8 mouse cellular contexts compared by ENCODE assay signal in the genomic region with DNA sequence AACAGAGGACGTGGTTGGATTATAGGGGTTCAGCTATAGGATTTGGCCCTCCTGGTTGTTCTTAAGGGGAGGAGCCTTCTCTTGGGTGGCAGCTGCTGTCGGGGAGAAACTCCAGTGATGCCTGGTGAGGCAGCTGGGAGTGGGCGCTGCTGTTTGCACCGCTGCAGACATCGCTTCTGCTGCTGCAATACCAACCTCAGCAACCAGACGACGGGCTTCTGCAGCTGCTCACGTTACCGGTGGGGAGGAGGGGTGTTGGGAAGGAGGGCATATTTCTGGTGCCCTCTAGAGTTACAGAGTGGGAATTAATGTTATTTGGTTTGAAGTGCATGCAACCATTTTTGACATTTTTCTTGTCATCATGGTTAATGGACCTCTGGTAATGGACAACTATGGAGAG. TPM values are rescaled to one million over a fixed set of nuclear protein-coding genes. Genes with fewer than 3 reads are reported as not detected.
DNase-seq lines count a peak whose midpoint lies in the region; ATAC-seq lines count a peak whose summit lies in the region.

No protein-coding gene starts in this region.

- H3K4me1 ChIP-seq in forebrain, embryonic 10.5 days: peaks cover 20% of the 10 kb centered on the region
- peaks cover 15% of the 10 kb centered on the region for H3K4me1 ChIP-seq in heart, embryonic 16.5 days (ENCODE audit: control insufficient read depth, insufficient read depth, low read length)
- peaks cover 23% of the 10 kb centered on the region for H3K4me1 ChIP-seq in liver, embryonic 15.5 days (replicated peaks)
- H3K4me1 ChIP-seq in neural tube, embryonic 11.5 days (ENCODE audit: control insufficient read depth, insufficient read depth, low read length): peaks cover 6% of the 10 kb centered on the region
- H3K4me1 ChIP-seq in stomach, embryonic 16.5 days (ENCODE audit: control insufficient read depth, insufficient read depth, low read length): peaks cover 12% of the 10 kb centered on the region; the same call in 1 of the 2 replicates

- H3K4me2 ChIP-seq in heart, embryonic 16.5 days (ENCODE audit: low read depth, low read length): peak overlapping the region; percentile 81
- peak overlapping the region; percentile 92 for H3K4me2 ChIP-seq in liver, embryonic 15.5 days
- H3K4me2 ChIP-seq in neural tube, embryonic 11.5 days (ENCODE audit: low read depth): peak overlapping the region; percentile 73
- peak overlapping the region; percentile 81 for H3K4me2 ChIP-seq in stomach, embryonic 16.5 days (ENCODE audit: low read depth, low read length)

- H3K9ac ChIP-seq in heart, embryonic 16.5 days (ENCODE audit: low read length): peak overlapping the region; percentile 97
- H3K9ac ChIP-seq in liver, embryonic 15.5 days: peak overlapping the region; percentile 78
- H3K9ac ChIP-seq in neural tube, embryonic 11.5 days (ENCODE audit: low read length): peak overlapping the region; percentile 87
- H3K9ac ChIP-seq in stomach, embryonic 16.5 days (ENCODE audit: low read length): peak overlapping the region; percentile 95

- H3K27ac ChIP-seq in forebrain, embryonic 10.5 days: peak overlapping the region; percentile 99
- H3K27ac ChIP-seq in heart, embryonic 16.5 days (ENCODE audit: low read length): peak overlapping the region; percentile 99
- peak overlapping the region; percentile 93 for H3K27ac ChIP-seq in liver, embryonic 15.5 days (replicated peaks)
- peak overlapping the region; percentile 94 for H3K27ac ChIP-seq in neural tube, embryonic 11.5 days (ENCODE audit: low read depth, low read length)
- peak overlapping the region; percentile 99 for H3K27ac ChIP-seq in stomach, embryonic 16.5 days (ENCODE audit: low read length)

- peak; percentile 57 for DNase-seq in brain, embryonic 18.5 days (ENCODE audit: low read depth, low spot score)
- peak; percentile 76 for DNase-seq in forebrain, embryonic 10.5 days (ENCODE audit: extremely low spot score, low spot score)
- peak; percentile 77 to 79 for DNase-seq in kidney, postnatal 36 days
- peak; percentile 79 for DNase-seq in neural tube, embryonic 11.5 days (ENCODE audit: low spot score)

- H3K9me3 ChIP-seq in forebrain, embryonic 10.5 days: peaks cover 4% of the 10 kb centered on the region; the same call in 1 of the 2 replicates
- H3K9me3 ChIP-seq in heart, embryonic 16.5 days (replicated peaks; ENCODE audit: control insufficient read depth, low read length): peaks cover 5% of the 10 kb centered on the region; the same call in 1 of the 2 replicates
- H3K9me3 ChIP-seq in liver, embryonic 15.5 days (replicated peaks): no peaks in the 10 kb centered on the region
- no peaks in the 10 kb centered on the region for H3K9me3 ChIP-seq in neural tube, embryonic 11.5 days (ENCODE audit: control insufficient read depth, low read length)
- no peaks in the 10 kb centered on the region for H3K9me3 ChIP-seq in stomach, embryonic 16.5 days (replicated peaks; ENCODE audit: control insufficient read depth, low read length)

- 1% methylated on average over 9 of the region's 9 CpGs for WGBS in forebrain, embryonic 10.5 days
- WGBS in heart, embryonic 16.5 days: under 1% methylated on average over 9 of the region's 9 CpGs
- 0% methylated on average over 9 of the region's 9 CpGs for WGBS in liver, embryonic 15.5 days (ENCODE audit: insufficient replicate concordance)
- WGBS in neural tube, embryonic 11.5 days: 0% methylated on average over 9 of the region's 9 CpGs
- under 1% methylated on average over 9 of the region's 9 CpGs for WGBS in stomach, embryonic 16.5 days

- H3K36me3 ChIP-seq in forebrain, embryonic 10.5 days (replicated peaks): peaks cover 48% of the 10 kb centered on the region
- H3K36me3 ChIP-seq in heart, embryonic 16.5 days (ENCODE audit: control insufficient read depth, insufficient read depth): peaks cover 15% of the 10 kb centered on the region
- H3K36me3 ChIP-seq in liver, embryonic 15.5 days (replicated peaks): peaks cover 10% of the 10 kb centered on the region; the same call in 1 of the 2 replicates
- no peaks in the 10 kb centered on the region for H3K36me3 ChIP-seq in neural tube, embryonic 11.5 days (ENCODE audit: control insufficient read depth, insufficient read depth, low read length)
- H3K36me3 ChIP-seq in stomach, embryonic 16.5 days (ENCODE audit: control insufficient read depth, insufficient read depth, low read length): no peaks in the 10 kb centered on the region

- H3K27me3 ChIP-seq in forebrain, embryonic 10.5 days (ENCODE audit: poor library complexity, severe bottlenecking): no peaks in the 10 kb centered on the region
- H3K27me3 ChIP-seq in heart, embryonic 16.5 days (ENCODE audit: control insufficient read depth, insufficient read depth, low read length): no peaks in the 10 kb centered on the region
- no peaks in the 10 kb centered on the region for H3K27me3 ChIP-seq in liver, embryonic 15.5 days
- no peaks in the 10 kb centered on the region for H3K27me3 ChIP-seq in neural tube, embryonic 11.5 days (ENCODE audit: control insufficient read depth, insufficient read depth, low read length)
- H3K27me3 ChIP-seq in stomach, embryonic 16.5 days (ENCODE audit: control insufficient read depth, insufficient read depth, low read length): no peaks in the 10 kb centered on the region

- peak; percentile 60 for ATAC-seq in CD4-positive, CD25-positive, alpha-beta regulatory T cell, adult 4 months
- ATAC-seq in heart, embryonic 16.5 days (replicated peaks; ENCODE audit: extremely low read depth, insufficient read depth, low FRiP score): no peak
- no peak for ATAC-seq in liver, embryonic 15.5 days (ENCODE audit: insufficient read depth)
- no peak for ATAC-seq in neural tube, embryonic 11.5 days (ENCODE audit: insufficient read depth, low FRiP score, low TSS enrichment)
- no peak for ATAC-seq in stomach, embryonic 16.5 days (ENCODE audit: insufficient read depth, low FRiP score)

- peak overlapping the region; percentile 90 for H3K4me3 ChIP-seq in forebrain, embryonic 10.5 days
- H3K4me3 ChIP-seq in heart, embryonic 16.5 days (ENCODE audit: low read length): peak overlapping the region; percentile 93
- H3K4me3 ChIP-seq in liver, embryonic 15.5 days (replicated peaks): peak overlapping the region; percentile 84
- H3K4me3 ChIP-seq in neural tube, embryonic 11.5 days (ENCODE audit: low read depth, low read length): peak overlapping the region; percentile 58
- peak overlapping the region; percentile 85 for H3K4me3 ChIP-seq in stomach, embryonic 16.5 days (replicated peaks; ENCODE audit: low read length)

RNA-seq across cellular contexts. Expression of a gene that starts 1.4 kb away (rescaled TPM):
- 10 to 100 TPM; 63.5 to 69.4 TPM for polyA plus RNA-seq in CD4-positive, CD25-positive, alpha-beta regulatory T cell, adult 4 months (2017; shearing (Covaris generic))
- 64.4 and 70.6 TPM in 2 replicates for polyA plus RNA-seq in forebrain, embryonic 10.5 days (2016; fragmentation: Nextera tagmentation; extraction: Ambion mirVana)
- polyA plus RNA-seq in heart, embryonic 16.5 days (2015; fragmentation: Nextera tagmentation; extraction: Ambion mirVana): 28.5 and 31.0 TPM in 2 replicates
- polyA plus RNA-seq in liver, embryonic 15.5 days (2015; fragmentation: Nextera tagmentation; extraction: Ambion mirVana): 4.6 and 7.9 TPM in 2 replicates
- 56.7 and 67.9 TPM in 2 replicates for polyA plus RNA-seq in neural tube, embryonic 11.5 days (2014; fragmentation: Nextera tagmentation; extraction: Ambion mirVana)
- polyA plus RNA-seq in stomach, embryonic 16.5 days (2015; fragmentation: Nextera tagmentation; extraction: Ambion mirVana): 40.1 and 40.2 TPM in 2 replicates
